Mouse (Mus musculus) kidney, adult 10 weeks (tissue): Measurements from ENCODE around the gene Acnat2. TPM values are rescaled to one million over a fixed set of nuclear protein-coding genes. Genes with fewer than 3 reads are reported as not detected.

ENCODE experiments used
- polyA plus RNA-seq: library from polyadenylated mRNA; stranded (reverse); fragments of 350-450 nt; fragmentation: Illumina TruSeq; extraction: RNeasy Lipid Tissue Mini Kit (QIAGEN cat#74804); gene quantifications from one replicate; pipeline ENCODE4 v1.2.3, GENCODE M21; 2014; ENCODE audit warnings: low read depth, low replicate concordance

Gene Acnat2
- polyA plus RNA-seq: 174 TPM

GRCm38 (mm10) chr4:49407957-49408356 lies at the start of gene Acnat2:
Gene Acnat2, minus strand, starts transcription at chr4:49408151.

Other genes starting within 250 kb of the Acnat2 start
- gene Acnat1, start 65.8 kb upstream of the Acnat2 start, polyA plus RNA-seq: 96.6 TPM
- gene Baat, start 98.4 kb upstream of the Acnat2 start, polyA plus RNA-seq: 11.2 TPM
- gene Mrpl50, start 112.9 kb upstream of the Acnat2 start, polyA plus RNA-seq: 242 TPM
- 23.4 TPM for gene Zfp189, start 113.0 kb upstream of the Acnat2 start, polyA plus RNA-seq
- 8,084 TPM for gene Aldob, start 141.4 kb upstream of the Acnat2 start, polyA plus RNA-seq
- gene Tmem246, start 189.7 kb upstream of the Acnat2 start, polyA plus RNA-seq: 7.1 TPM
- 46.1 TPM for gene Rnf20, start 223.9 kb upstream of the Acnat2 start, polyA plus RNA-seq